Mouse (Mus musculus): Measurements from ENCODE around the gene Dock2. TPM values are rescaled to one million over a fixed set of nuclear protein-coding genes. Genes with fewer than 3 reads are reported as not detected.

Dock2 gene
- polyA plus RNA-seq, 1 experiment: not detected

- no peaks in the 10 kb centered on the region for H3K27me3 ChIP-seq (ENCODE audit: control insufficient read depth, insufficient read depth, low read length, poor library complexity, severe bottlenecking)
- H3K36me3 ChIP-seq (ENCODE audit: control insufficient read depth, insufficient read depth, low read length, poor library complexity, severe bottlenecking): no peaks in the 10 kb centered on the region
- peaks cover 2% of the 10 kb centered on the region for H3K4me1 ChIP-seq (ENCODE audit: control insufficient read depth, insufficient read depth, low read length)
- H3K9me3 ChIP-seq (replicated peaks; ENCODE audit: control insufficient read depth, insufficient read depth, low read length, poor library complexity, severe bottlenecking): no peaks in the 10 kb centered on the region
- TF ChIP-seq EP300 (IDR thresholded peaks at IDR 0.05; ENCODE audit: insufficient read depth, low read depth, low read length) (no peak), POLR2A (IDR thresholded peaks at IDR 0.05; ENCODE audit: insufficient read depth, low read length) (no peak), CTCF (IDR thresholded peaks at IDR 0.05; ENCODE audit: low read depth, low read length) (no peak)
- H3K27ac ChIP-seq (ENCODE audit: insufficient read depth, low read length): no peak overlapping the region
- H3K9ac ChIP-seq (ENCODE audit: low read depth, poor library complexity, severe bottlenecking): no peak overlapping the region
- H3K4me3 ChIP-seq (ENCODE audit: low read depth, low read length): no peak overlapping the region
These were observed 9.1 kb downstream of the Dock2 start for GRCm38 (mm10) chr11:34774636-34775035.

GRCm38 (mm10) chr11:34773304-34773895 is 10.3 kb downstream of the Dock2 start:
- H3K36me3 ChIP-seq (ENCODE audit: control insufficient read depth, insufficient read depth, low read length, poor library complexity, severe bottlenecking): no peaks in the 10 kb centered on the region

DNA sequence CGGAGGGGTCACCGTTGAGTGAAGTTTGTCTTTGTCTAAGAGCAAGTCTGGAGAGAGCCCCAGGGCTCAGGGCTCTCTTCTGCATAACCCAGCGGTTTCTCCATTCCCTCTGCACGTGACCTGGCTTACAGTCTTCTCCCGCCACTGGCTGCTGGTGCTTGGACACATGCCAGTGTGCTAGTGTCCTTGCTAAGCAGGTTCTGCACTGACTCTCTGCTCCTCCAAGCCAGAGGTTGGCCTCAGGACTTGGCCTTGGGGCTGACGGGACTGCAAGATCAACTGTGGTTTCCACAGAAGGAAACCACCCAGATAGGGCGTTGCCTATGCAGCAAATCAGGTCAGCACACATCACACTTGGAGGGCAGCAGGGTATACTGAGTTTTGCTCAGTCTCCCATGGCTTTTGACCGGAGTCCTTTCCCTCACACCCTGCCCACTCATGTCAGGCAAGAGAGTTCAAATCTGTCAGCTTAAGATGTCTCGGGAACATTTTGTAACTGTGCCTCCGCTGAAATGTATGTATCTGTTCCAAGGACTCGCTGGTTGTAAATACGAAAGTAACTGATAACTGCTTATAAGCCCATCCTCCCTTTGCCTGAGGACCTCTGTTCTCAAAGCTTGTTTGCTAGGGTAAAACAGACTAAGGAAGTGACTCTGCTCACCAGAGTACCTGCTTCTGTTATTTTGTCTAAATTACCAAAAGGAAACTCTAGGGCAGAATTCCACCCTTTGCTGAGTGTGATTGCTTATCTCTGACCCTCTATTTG is 12.3 kb downstream of the Dock2 start:
- TF ChIP-seq POLR2A (IDR thresholded peaks at IDR 0.05; ENCODE audit: insufficient read depth, low read length) (no peak), CTCF (IDR thresholded peaks at IDR 0.05; ENCODE audit: low read depth, low read length) (no peak), EP300 (IDR thresholded peaks at IDR 0.05; ENCODE audit: insufficient read depth, low read depth, low read length) (no peak)
- Histone ChIP-seq H3K9me3 (replicated peaks; ENCODE audit: control insufficient read depth, insufficient read depth, low read length, poor library complexity, severe bottlenecking) (no peaks in the 10 kb centered on the region), H3K4me3 (ENCODE audit: low read depth, low read length) (no peak overlapping the region), H3K27me3 (ENCODE audit: control insufficient read depth, insufficient read depth, low read length, poor library complexity, severe bottlenecking) (no peaks in the 10 kb centered on the region), H3K4me1 (ENCODE audit: control insufficient read depth, insufficient read depth, low read length) (peaks cover 2% of the 10 kb centered on the region), H3K36me3 (ENCODE audit: control insufficient read depth, insufficient read depth, low read length, poor library complexity, severe bottlenecking) (no peaks in the 10 kb centered on the region), H3K27ac (ENCODE audit: insufficient read depth, low read length) (no peak overlapping the region), H3K9ac (ENCODE audit: low read depth, poor library complexity, severe bottlenecking) (no peak overlapping the region)

More at GRCm38 (mm10) chr11:34773304-34773895, 10.3 kb downstream of the Dock2 start:
- no peaks in the 10 kb centered on the region for H3K9me3 ChIP-seq (replicated peaks; ENCODE audit: control insufficient read depth, insufficient read depth, low read length, poor library complexity, severe bottlenecking)
- no peak overlapping the region for H3K4me3 ChIP-seq (ENCODE audit: low read depth, low read length)
- no peaks in the 10 kb centered on the region for H3K27me3 ChIP-seq (ENCODE audit: control insufficient read depth, insufficient read depth, low read length, poor library complexity, severe bottlenecking)
- no peak for TF ChIP-seq POLR2A (IDR thresholded peaks at IDR 0.05; ENCODE audit: insufficient read depth, low read length)
- TF ChIP-seq EP300 (IDR thresholded peaks at IDR 0.05; ENCODE audit: insufficient read depth, low read depth, low read length): no peak
- no peak for TF ChIP-seq CTCF (IDR thresholded peaks at IDR 0.05; ENCODE audit: low read depth, low read length)
- H3K9ac ChIP-seq (ENCODE audit: low read depth, poor library complexity, severe bottlenecking): no peak overlapping the region
- H3K4me1 ChIP-seq (ENCODE audit: control insufficient read depth, insufficient read depth, low read length): peaks cover 2% of the 10 kb centered on the region
- H3K27ac ChIP-seq (ENCODE audit: insufficient read depth, low read length): no peak overlapping the region

DNA sequence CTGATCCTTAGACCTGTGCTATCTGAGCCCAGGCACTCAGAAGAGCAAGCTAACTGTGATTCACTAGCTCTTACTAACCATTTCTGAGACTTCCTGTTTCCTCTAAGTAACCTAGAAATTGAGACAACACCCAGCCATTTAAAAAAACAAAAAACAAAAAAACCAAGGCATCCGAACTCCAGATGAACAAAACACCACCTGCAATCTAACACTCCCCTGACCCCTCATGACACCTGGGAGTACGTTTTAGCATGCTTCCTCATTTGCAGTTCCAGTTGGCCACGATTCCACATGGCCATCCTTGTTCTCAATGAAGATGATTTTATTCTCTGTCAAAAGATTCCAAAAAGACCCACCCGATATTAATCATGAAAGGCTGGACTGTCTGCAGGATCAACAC is 13.0 kb downstream of the Dock2 start:
- H3K9me3 ChIP-seq (replicated peaks; ENCODE audit: control insufficient read depth, insufficient read depth, low read length, poor library complexity, severe bottlenecking): 0 out of 2 replicates have a peak, but pooled peaks cover 4% of the 10 kb centered on the region
- H3K4me1 ChIP-seq (ENCODE audit: control insufficient read depth, insufficient read depth, low read length): peaks cover 2% of the 10 kb centered on the region
- H3K36me3 ChIP-seq (ENCODE audit: control insufficient read depth, insufficient read depth, low read length, poor library complexity, severe bottlenecking): no peaks in the 10 kb centered on the region
- H3K27me3 ChIP-seq (ENCODE audit: control insufficient read depth, insufficient read depth, low read length, poor library complexity, severe bottlenecking): no peaks in the 10 kb centered on the region
- TF ChIP-seq CTCF (IDR thresholded peaks at IDR 0.05; ENCODE audit: low read depth, low read length) (no peak), POLR2A (IDR thresholded peaks at IDR 0.05; ENCODE audit: insufficient read depth, low read length) (no peak), EP300 (IDR thresholded peaks at IDR 0.05; ENCODE audit: insufficient read depth, low read depth, low read length) (no peak)
- no peak overlapping the region for H3K4me3 ChIP-seq (ENCODE audit: low read depth, low read length)
- H3K27ac ChIP-seq (ENCODE audit: insufficient read depth, low read length): no peak overlapping the region
- H3K9ac ChIP-seq (ENCODE audit: low read depth, poor library complexity, severe bottlenecking): no peak overlapping the region

- no peak for TF ChIP-seq EP300 (IDR thresholded peaks at IDR 0.05; ENCODE audit: insufficient read depth, low read depth, low read length)
- no peak for TF ChIP-seq POLR2A (IDR thresholded peaks at IDR 0.05; ENCODE audit: insufficient read depth, low read length)
- no peak overlapping the region for H3K9ac ChIP-seq (ENCODE audit: low read depth, poor library complexity, severe bottlenecking)
- H3K4me3 ChIP-seq (ENCODE audit: low read depth, low read length): no peak overlapping the region
- no peak overlapping the region for H3K27ac ChIP-seq (ENCODE audit: insufficient read depth, low read length)
- 0 out of 2 replicates have a peak, but pooled peaks cover 4% of the 10 kb centered on the region for H3K9me3 ChIP-seq (replicated peaks; ENCODE audit: control insufficient read depth, insufficient read depth, low read length, poor library complexity, severe bottlenecking)
- no peaks in the 10 kb centered on the region for H3K36me3 ChIP-seq (ENCODE audit: control insufficient read depth, insufficient read depth, low read length, poor library complexity, severe bottlenecking)
- no peaks in the 10 kb centered on the region for H3K27me3 ChIP-seq (ENCODE audit: control insufficient read depth, insufficient read depth, low read length, poor library complexity, severe bottlenecking)
- peaks cover 2% of the 10 kb centered on the region for H3K4me1 ChIP-seq (ENCODE audit: control insufficient read depth, insufficient read depth, low read length)
These were observed 13.7 kb downstream of the Dock2 start for GRCm38 (mm10) chr11:34769946-34770345.

GRCm38 (mm10) chr11:34769396-34769795 is 14.3 kb downstream of the Dock2 start:
- TF ChIP-seq CTCF (IDR thresholded peaks at IDR 0.05; ENCODE audit: low read depth, low read length) (no peak), POLR2A (IDR thresholded peaks at IDR 0.05; ENCODE audit: insufficient read depth, low read length) (no peak), EP300 (IDR thresholded peaks at IDR 0.05; ENCODE audit: insufficient read depth, low read depth, low read length) (no peak)
- no peaks in the 10 kb centered on the region for H3K36me3 ChIP-seq (ENCODE audit: control insufficient read depth, insufficient read depth, low read length, poor library complexity, severe bottlenecking)
- 0 out of 2 replicates have a peak, but pooled peaks cover 4% of the 10 kb centered on the region for H3K9me3 ChIP-seq (replicated peaks; ENCODE audit: control insufficient read depth, insufficient read depth, low read length, poor library complexity, severe bottlenecking)
- H3K27ac ChIP-seq (ENCODE audit: insufficient read depth, low read length): no peak overlapping the region
- H3K4me1 ChIP-seq (ENCODE audit: control insufficient read depth, insufficient read depth, low read length): peaks cover 2% of the 10 kb centered on the region
- no peak overlapping the region for H3K9ac ChIP-seq (ENCODE audit: low read depth, poor library complexity, severe bottlenecking)
- H3K4me3 ChIP-seq (ENCODE audit: low read depth, low read length): no peak overlapping the region
- H3K27me3 ChIP-seq (ENCODE audit: control insufficient read depth, insufficient read depth, low read length, poor library complexity, severe bottlenecking): no peaks in the 10 kb centered on the region
